Comparison of ENCODE assay signal across 8 mouse cellular contexts in genomic region chr1:58713081-58713892, GRCm38 (mm10). TPM values are rescaled to one million over a fixed set of nuclear protein-coding genes. Genes with fewer than 3 reads are reported as not detected.
DNase-seq lines count a peak whose midpoint lies in the region; ATAC-seq and TF ChIP-seq lines count a peak whose summit lies in the region.

No protein-coding gene starts in this region.

- ATAC-seq in granulocyte monocyte progenitor cell, adult 5-6 weeks (replicated peaks; ENCODE audit: poor library complexity, severe bottlenecking) = peak; percentile 31
- peak; percentile 11; the same call in 1 of the 2 replicates for ATAC-seq in intestine, embryonic 16.5 days
- ATAC-seq in limb, embryonic 15.5 days (ENCODE audit: insufficient number of reproducible peaks, low FRiP score, low TSS enrichment, low read depth) = peak; percentile 16; the same call in 1 of the 2 replicates
- no peak for ATAC-seq in midbrain, embryonic 14.5 days (ENCODE audit: low FRiP score, low TSS enrichment)

- TF ChIP-seq CTCF in spleen, adult 2 months (IDR thresholded peaks at IDR 0.05; ENCODE audit: extremely low read depth, insufficient read depth, insufficient read length, insufficient replicate concordance) = no peak

- peak; percentile 52 for DNase-seq in layer of hippocampus, adult 11-12 months (ENCODE audit: low spot score)
- DNase-seq in layer of hippocampus, adult 9-10 months (ENCODE audit: low spot score) = no peak
- DNase-seq in embryo, embryonic 10.5 days (ENCODE audit: low spot score) = peak; percentile 86
- DNase-seq in midbrain, embryonic 14.5 days = peak; percentile 65
- peak in 1 of 2 experiments; percentile 28 for DNase-seq in spleen, adult 2 months (ENCODE audit: low read depth in 1 of 2, low spot score in 2 of 2)

- H3K4me3 ChIP-seq in intestine, embryonic 16.5 days (ENCODE audit: low read length) = peak overlapping the region; percentile 76
- H3K4me3 ChIP-seq in limb, embryonic 15.5 days = peak overlapping the region; percentile 64
- peak overlapping the region; percentile 48 for H3K4me3 ChIP-seq in midbrain, embryonic 14.5 days (replicated peaks; ENCODE audit: low read depth, low read length)
- H3K4me3 ChIP-seq in spleen, adult 2 months (ENCODE audit: extremely low read depth, insufficient read depth, insufficient read length) = peak overlapping the region; percentile 53

- TF ChIP-seq POLR2A in spleen, adult 2 months (IDR thresholded peaks at IDR 0.05; ENCODE audit: low read depth, low read length) = no peak

- H3K4me1 ChIP-seq in intestine, embryonic 16.5 days (ENCODE audit: control insufficient read depth, insufficient read depth, low read length) = peaks cover 9% of the 10 kb centered on the region
- peaks cover 28% of the 10 kb centered on the region for H3K4me1 ChIP-seq in limb, embryonic 15.5 days
- H3K4me1 ChIP-seq in midbrain, embryonic 14.5 days (ENCODE audit: control insufficient read depth, insufficient read depth, low read length) = no peaks in the 10 kb centered on the region
- peaks cover 9% of the 10 kb centered on the region; the same call in 1 of the 2 replicates for H3K4me1 ChIP-seq in spleen, adult 2 months (ENCODE audit: control insufficient read depth, insufficient read depth, insufficient read length)

- 4% methylated on average over 31 of the region's 31 CpGs for WGBS in intestine, embryonic 16.5 days
- 9% methylated on average over 31 of the region's 31 CpGs for WGBS in limb, embryonic 15.5 days
- 4% methylated on average over 31 of the region's 31 CpGs for WGBS in midbrain, embryonic 14.5 days
- WGBS in spleen, adult 2 months = 6% methylated on average over 31 of the region's 31 CpGs

- H3K36me3 ChIP-seq in intestine, embryonic 16.5 days (ENCODE audit: control insufficient read depth, insufficient read depth, low read length) = peaks cover 6% of the 10 kb centered on the region; the same call in 1 of the 2 replicates
- peaks cover 23% of the 10 kb centered on the region; the same call in 1 of the 2 replicates for H3K36me3 ChIP-seq in limb, embryonic 15.5 days
- H3K36me3 ChIP-seq in midbrain, embryonic 14.5 days (ENCODE audit: control insufficient read depth, insufficient read depth, low read length) = no peaks in the 10 kb centered on the region
- H3K36me3 ChIP-seq in spleen, adult 2 months (ENCODE audit: control insufficient read depth, insufficient read depth, low read length) = peaks cover 18% of the 10 kb centered on the region; the same call in 1 of the 2 replicates

- peak overlapping the region; percentile 98 for H3K27ac ChIP-seq in intestine, embryonic 16.5 days (ENCODE audit: low read length)
- H3K27ac ChIP-seq in limb, embryonic 15.5 days = peak overlapping the region; percentile 97
- H3K27ac ChIP-seq in midbrain, embryonic 14.5 days (replicated peaks; ENCODE audit: low read depth, low read length) = peak overlapping the region; percentile 73
- peak overlapping the region; percentile 87 for H3K27ac ChIP-seq in spleen, adult 2 months (ENCODE audit: insufficient read depth, low read length)

- H3K27me3 ChIP-seq in intestine, embryonic 16.5 days (replicated peaks; ENCODE audit: control insufficient read depth, insufficient read depth, low read length) = no peaks in the 10 kb centered on the region
- H3K27me3 ChIP-seq in limb, embryonic 15.5 days = no peaks in the 10 kb centered on the region
- no peaks in the 10 kb centered on the region for H3K27me3 ChIP-seq in midbrain, embryonic 14.5 days (ENCODE audit: control insufficient read depth, insufficient read depth, low read length)
- H3K27me3 ChIP-seq in spleen, adult 2 months (ENCODE audit: control insufficient read depth, insufficient read depth, low read length) = no peaks in the 10 kb centered on the region

- peak overlapping the region; percentile 90 for H3K9ac ChIP-seq in intestine, embryonic 16.5 days (ENCODE audit: low read depth, low read length)
- H3K9ac ChIP-seq in limb, embryonic 15.5 days = peak overlapping the region; percentile 63
- H3K9ac ChIP-seq in midbrain, embryonic 14.5 days (replicated peaks; ENCODE audit: low read length) = peak overlapping the region; percentile 58

- peak overlapping the region; percentile 59 for H3K4me2 ChIP-seq in intestine, embryonic 16.5 days (ENCODE audit: low read depth, low read length)
- H3K4me2 ChIP-seq in limb, embryonic 15.5 days = peak overlapping the region; percentile 45
- peak overlapping the region; percentile 78 for H3K4me2 ChIP-seq in midbrain, embryonic 14.5 days (ENCODE audit: low read length)

- H3K9me3 ChIP-seq in intestine, embryonic 16.5 days (ENCODE audit: control insufficient read depth, low read length) = no peaks in the 10 kb centered on the region
- no peaks in the 10 kb centered on the region for H3K9me3 ChIP-seq in limb, embryonic 15.5 days
- H3K9me3 ChIP-seq in midbrain, embryonic 14.5 days (ENCODE audit: control insufficient read depth, low read length) = no peaks in the 10 kb centered on the region

RNA-seq across cellular contexts. Expression of gene Cflar, which starts 2.0 kb away (rescaled TPM):
- total RNA-seq in granulocyte monocyte progenitor cell, adult 5-6 weeks (2014; fragmentation: Nextera tagmentation) = 81.6 and 114 TPM in 2 replicates
- 95.6 and 100 TPM in 2 replicates for total RNA-seq in granulocyte monocyte progenitor cell, adult 5-6 weeks (2017)
- 25.6 and 28.2 TPM in 2 replicates for polyA plus RNA-seq in intestine, embryonic 16.5 days (2015; fragmentation: Nextera tagmentation; extraction: Ambion mirVana)
- 40.5 and 41.2 TPM in 2 replicates for polyA plus RNA-seq in limb, embryonic 15.5 days (2015; fragmentation: Nextera tagmentation; extraction: Ambion mirVana)
- 11.5 and 16.4 TPM in 2 replicates for polyA plus RNA-seq in midbrain, embryonic 14.5 days (2014; fragmentation: Nextera tagmentation; extraction: Ambion mirVana)
- polyA plus RNA-seq in spleen, adult 2 months (2012; rRNA removed) = 28.2 and 33.2 TPM in 2 replicates

RNA-seq across cellular contexts. Expression of gene Als2cr12, which starts 17.5 kb away (rescaled TPM):
- not detected in 2 replicates for total RNA-seq in granulocyte monocyte progenitor cell, adult 5-6 weeks (2014; fragmentation: Nextera tagmentation)
- total RNA-seq in granulocyte monocyte progenitor cell, adult 5-6 weeks (2017) = not detected in 2 replicates
- 1.8 and 2.4 TPM in 2 replicates for polyA plus RNA-seq in intestine, embryonic 16.5 days (2015; fragmentation: Nextera tagmentation; extraction: Ambion mirVana)
- polyA plus RNA-seq in limb, embryonic 15.5 days (2015; fragmentation: Nextera tagmentation; extraction: Ambion mirVana) = 0.10 and 0.16 TPM in 2 replicates
- not detected in 2 replicates for polyA plus RNA-seq in midbrain, embryonic 14.5 days (2014; fragmentation: Nextera tagmentation; extraction: Ambion mirVana)
- 0.15 TPM in 1 of 2 replicates, not detected in the other for polyA plus RNA-seq in spleen, adult 2 months (2012; rRNA removed)
